Mouse (Mus musculus): ENCODE results near the gene Sord.

GRCm38 (mm10) chr2:122301081-122301920, 66.8 kb downstream of the Sord start:
- no peak for TF ChIP-seq EP300 (optimal IDR thresholded peaks at IDR 0.05)
- peak; percentile 42 for TF ChIP-seq CTCF (IDR thresholded peaks at IDR 0.05; ENCODE audit: low read depth)

Data from stomach, postnatal 0 days (tissue).